Mouse (Mus musculus) forebrain, embryonic 12.5 days (tissue): ENCODE data around the gene Ulk4. TPM values are rescaled to one million over a fixed set of nuclear protein-coding genes. Genes with fewer than 3 reads are reported as not detected.

Experiments used
- ATAC-seq: fragments of 200-750 bp; cut with Nextera tagmentation; 2 replicates; pipeline ENCODE4 v1.8.0; 2017; ENCODE audit warnings: moderate TSS enrichment; ENCODE audit not compliant: low FRiP score
- H3K27ac ChIP-seq: fragments of 300-500 bp; sonication (generic); 2 replicates; pipeline ENCODE4 v1.5.1; 2016; ENCODE audit warnings: mild to moderate bottlenecking
- H3K27me3 ChIP-seq: fragments of 300-500 bp; sonication (generic); 2 replicates; pipeline ENCODE4 v1.6.1; 2016; ENCODE audit warnings: mild to moderate bottlenecking
- H3K36me3 ChIP-seq: fragments of 300-500 bp; sonication (generic); replicated peaks from 2 replicates; pipeline ENCODE4 v1.6.1; 2016; ENCODE audit warnings: mild to moderate bottlenecking
- H3K4me1 ChIP-seq: fragments of 300-500 bp; sonication (generic); 2 replicates; pipeline ENCODE4 v1.6.1; 2016
- H3K4me2 ChIP-seq: fragments of 300-500 bp; sonication (generic); 2 replicates; pipeline ENCODE4 v1.6.1; 2016; ENCODE audit warnings: mild to moderate bottlenecking, moderate library complexity
- H3K4me3 ChIP-seq: fragments of 300-500 bp; sonication (generic); replicated peaks from 2 replicates; pipeline ENCODE4 v1.5.1; 2016; ENCODE audit warnings: mild to moderate bottlenecking
- H3K9ac ChIP-seq: fragments of 300-500 bp; sonication (generic); 2 replicates; pipeline ENCODE4 v1.6.1; 2016; ENCODE audit warnings: mild to moderate bottlenecking
- H3K9me3 ChIP-seq: fragments of 300-500 bp; sonication (generic); 2 replicates; pipeline ENCODE4 v1.6.1; 2016
- WGBS: fragments of 180-500 bp; shearing (Covaris S2); methylation state at CpG from one replicate; pipeline ENCODE4 v1.1.7; 2016; 5-methylcytosine and 5-hydroxymethylcytosine counted together
- polyA plus RNA-seq: library from polyadenylated mRNA; unstranded; fragments of >200 nt; fragmentation: Nextera tagmentation; extraction: Ambion mirVana; gene quantifications from 2 replicates; pipeline ENCODE4 v1.2.1, GENCODE M21; 2016

Gene Ulk4
- polyA plus RNA-seq, 1 experiment from 2014 or later: 179 TPM

DNA sequence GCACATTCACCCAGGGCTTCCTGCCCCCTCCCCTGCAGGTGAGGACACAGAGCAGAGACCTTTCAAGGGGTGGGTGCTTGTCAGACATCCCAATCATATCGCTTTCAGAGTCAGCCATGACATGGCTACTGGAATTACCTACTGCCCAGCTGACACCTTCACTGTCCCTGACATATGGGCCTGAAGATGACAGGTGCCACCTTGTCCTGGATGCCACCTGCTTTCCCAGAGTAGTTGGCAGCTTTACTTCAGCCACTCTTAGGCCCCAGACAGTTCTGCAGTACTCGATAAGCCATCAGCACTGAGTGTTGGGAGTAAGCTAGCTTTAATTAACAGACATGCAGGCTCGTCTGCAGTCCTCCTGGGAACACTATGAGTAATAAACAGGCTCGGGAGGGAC is 234.0 kb downstream of the Ulk4 start:
- H3K4me3 ChIP-seq: no peak overlapping the region
- H3K4me1 ChIP-seq: peaks cover 14% of the 10 kb centered on the region
- H3K4me2 ChIP-seq: no peak overlapping the region
- 83% methylated on average over 4 of the region's 4 CpGs for WGBS
- H3K27me3 ChIP-seq: no peaks in the 10 kb centered on the region
- no peaks in the 10 kb centered on the region for H3K36me3 ChIP-seq
- ATAC-seq: no peak
- no peaks in the 10 kb centered on the region for H3K9me3 ChIP-seq
- no peak overlapping the region for H3K9ac ChIP-seq
- no peak overlapping the region for H3K27ac ChIP-seq

DNA sequence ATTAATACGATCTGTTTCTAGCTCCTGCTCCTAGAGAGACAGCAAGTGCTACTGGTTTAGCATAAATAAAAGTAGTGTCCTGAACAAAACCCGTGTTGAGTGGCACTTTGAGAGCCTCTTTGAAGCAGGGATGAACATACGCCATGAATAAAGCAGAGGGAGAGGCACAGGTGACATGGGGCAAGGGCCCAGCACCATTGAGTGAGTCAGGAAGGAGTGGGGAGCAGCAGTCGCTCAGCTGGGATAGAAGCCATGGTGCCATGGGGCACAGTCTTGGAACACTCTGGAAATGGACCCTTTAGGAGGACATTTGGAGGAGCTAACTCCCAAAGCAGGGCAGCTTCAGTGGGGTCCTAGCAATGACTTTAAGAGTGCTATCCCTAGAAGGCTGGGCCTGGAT is 238.6 kb downstream of the Ulk4 start:
- Histone ChIP-seq H3K27ac (peak overlapping the region; percentile 68), H3K27me3 (0 out of 2 replicates have a peak, but pooled peaks cover 3% of the 10 kb centered on the region), H3K4me3 (no peak overlapping the region), H3K36me3 (no peaks in the 10 kb centered on the region), H3K4me2 (no peak overlapping the region), H3K9me3 (no peaks in the 10 kb centered on the region), H3K4me1 (peaks cover 31% of the 10 kb centered on the region), H3K9ac (no peak overlapping the region)
- WGBS: 38% methylated on average over 4 of the region's 4 CpGs
- ATAC-seq: 0 out of 2 replicates have a peak, but pooled peaks have one; percentile 39

DNA sequence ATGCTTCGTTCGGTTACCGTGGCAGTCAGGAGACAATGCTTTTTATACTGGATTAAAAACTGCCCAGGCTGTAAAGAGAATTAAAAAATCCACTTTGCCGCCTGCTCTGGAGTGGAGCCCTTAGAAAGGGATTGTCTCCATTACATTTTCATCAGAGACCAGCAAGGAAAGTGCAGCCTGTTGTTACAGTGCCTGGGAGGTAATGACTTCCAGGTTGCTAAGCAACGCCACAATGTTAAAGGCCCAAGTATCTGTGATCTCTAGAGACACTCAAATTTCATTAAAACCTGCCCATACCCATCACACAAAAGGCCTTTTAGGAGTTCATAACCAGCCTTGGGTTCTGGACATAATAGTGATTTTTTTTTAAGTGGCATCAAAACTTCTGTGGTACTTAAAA is 239.0 kb downstream of the Ulk4 start:
- H3K4me1 ChIP-seq: peaks cover 31% of the 10 kb centered on the region
- H3K4me3 ChIP-seq: no peak overlapping the region
- 0 out of 2 replicates have a peak, but pooled peaks cover 3% of the 10 kb centered on the region for H3K27me3 ChIP-seq
- H3K9ac ChIP-seq: no peak overlapping the region
- peak; percentile 76 for ATAC-seq
- peak overlapping the region; percentile 68 for H3K27ac ChIP-seq
- no peaks in the 10 kb centered on the region for H3K36me3 ChIP-seq
- WGBS: 21% methylated on average over 5 of the region's 5 CpGs
- no peaks in the 10 kb centered on the region for H3K9me3 ChIP-seq
- no peak overlapping the region for H3K4me2 ChIP-seq

DNA sequence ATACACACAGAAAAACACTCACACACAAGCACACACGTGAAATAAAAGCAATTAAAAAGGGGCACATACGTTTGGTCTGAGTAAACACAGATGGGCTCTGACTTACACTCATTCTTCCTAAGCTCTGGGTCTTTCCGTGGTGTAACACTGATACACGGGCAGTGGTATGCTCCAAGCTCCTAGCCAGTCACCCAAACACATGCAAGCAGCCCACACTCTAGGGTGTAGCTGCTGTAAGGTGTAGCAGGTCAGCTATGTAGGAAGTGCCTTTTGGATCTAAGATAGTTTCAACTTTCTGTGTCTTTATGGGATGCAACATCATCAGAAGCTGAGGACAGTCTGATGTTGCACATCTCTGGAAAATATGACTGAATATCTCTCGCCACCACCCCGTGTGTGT is 241.7 kb downstream of the Ulk4 start:
- H3K27ac ChIP-seq: no peak overlapping the region
- H3K36me3 ChIP-seq: no peaks in the 10 kb centered on the region
- H3K27me3 ChIP-seq: 0 out of 2 replicates have a peak, but pooled peaks cover 3% of the 10 kb centered on the region
- peaks cover 50% of the 10 kb centered on the region for H3K4me1 ChIP-seq
- H3K9ac ChIP-seq: no peak overlapping the region
- no peak overlapping the region for H3K4me2 ChIP-seq
- H3K9me3 ChIP-seq: no peaks in the 10 kb centered on the region
- no peak overlapping the region for H3K4me3 ChIP-seq
- no peak for ATAC-seq
- 72% methylated on average over 6 of the region's 6 CpGs for WGBS

DNA sequence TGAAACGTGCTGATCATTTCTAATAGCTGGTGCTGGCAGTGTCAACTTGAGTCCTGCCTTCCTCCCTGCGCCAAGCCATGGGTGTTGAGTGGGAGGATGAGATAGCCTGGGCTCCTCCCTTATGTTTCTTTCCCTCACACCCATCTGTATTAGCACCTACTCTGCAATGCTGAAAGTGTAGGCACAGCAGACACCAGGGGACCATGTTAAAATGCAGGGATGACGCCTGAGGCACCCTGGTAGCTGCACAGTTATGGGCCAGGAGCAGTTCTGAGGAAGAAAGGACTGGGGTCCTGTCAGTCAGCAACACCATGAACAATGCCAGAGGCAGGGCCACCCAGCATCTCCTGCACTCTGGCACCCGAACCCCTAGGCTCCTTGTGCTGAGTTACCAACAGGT is 243.4 kb downstream of the Ulk4 start:
- H3K9ac ChIP-seq: no peak overlapping the region
- ATAC-seq: no peak
- H3K9me3 ChIP-seq: no peaks in the 10 kb centered on the region
- 77% methylated on average over 4 of the region's 4 CpGs for WGBS
- H3K27me3 ChIP-seq: 0 out of 2 replicates have a peak, but pooled peaks cover 3% of the 10 kb centered on the region
- peaks cover 50% of the 10 kb centered on the region for H3K4me1 ChIP-seq
- H3K36me3 ChIP-seq: no peaks in the 10 kb centered on the region
- no peak overlapping the region for H3K27ac ChIP-seq
- no peak overlapping the region for H3K4me3 ChIP-seq
- no peak overlapping the region for H3K4me2 ChIP-seq

DNA sequence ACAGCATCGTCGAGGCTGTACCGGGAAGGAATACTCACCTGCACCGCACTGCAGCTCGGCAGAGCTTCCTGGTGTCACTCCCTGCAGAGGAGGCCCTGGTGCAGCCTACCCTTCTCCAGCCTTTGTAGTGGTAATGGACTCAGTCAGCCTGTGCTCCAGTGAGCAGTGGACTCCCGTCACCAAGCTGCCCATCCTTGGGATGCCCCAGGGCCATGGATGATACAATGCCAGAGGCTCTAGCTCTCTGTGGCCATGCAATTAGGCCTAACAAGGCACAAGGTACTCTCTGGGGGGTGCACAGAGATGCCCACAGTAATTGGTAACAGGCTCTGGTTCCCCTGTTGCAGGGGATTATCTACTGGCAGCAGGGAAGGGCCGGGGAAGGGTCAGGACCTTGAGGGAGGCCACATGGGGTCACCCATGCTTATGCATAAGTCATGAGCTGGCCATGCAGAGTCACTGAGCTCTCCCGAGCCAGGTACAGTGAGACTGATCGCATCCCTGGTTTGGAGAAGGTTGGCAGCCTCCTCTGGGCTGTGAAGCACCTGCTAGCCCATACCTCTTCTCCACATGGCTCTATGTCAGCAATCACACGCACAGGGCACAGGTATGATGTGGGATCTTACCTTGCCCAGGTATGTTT is 244.6 kb downstream of the Ulk4 start:
- Histone ChIP-seq H3K27ac (no peak overlapping the region), H3K9ac (no peak overlapping the region)
- WGBS: 33% methylated on average over 10 of the region's 10 CpGs

DNA sequence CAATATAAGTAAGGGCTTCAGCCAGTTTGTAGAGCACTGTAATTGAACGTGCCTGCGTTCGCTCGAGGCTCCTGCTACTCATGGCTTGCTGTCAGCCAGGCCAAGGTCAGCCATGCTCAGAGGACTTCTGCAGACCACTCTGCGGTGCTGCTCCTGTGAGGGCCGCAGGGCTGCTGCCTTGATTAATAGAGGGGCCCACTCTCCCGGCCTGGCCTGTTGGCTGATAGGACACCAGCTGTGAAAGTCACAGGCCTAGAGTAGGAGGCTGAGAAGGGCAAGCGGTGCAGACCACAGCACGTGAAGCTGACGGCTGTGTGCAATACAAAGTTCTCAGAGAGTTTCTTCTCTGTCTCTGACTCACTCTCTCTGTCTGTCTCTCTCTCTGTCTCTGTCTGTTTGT is 246.0 kb downstream of the Ulk4 start:
- H3K27ac ChIP-seq: no peak overlapping the region
- H3K4me1 ChIP-seq: peaks cover 24% of the 10 kb centered on the region
- H3K4me2 ChIP-seq: no peak overlapping the region
- no peak overlapping the region for H3K9ac ChIP-seq
- no peaks in the 10 kb centered on the region for H3K9me3 ChIP-seq
- no peak for ATAC-seq
- 58% methylated on average over 10 of the region's 10 CpGs for WGBS
- H3K36me3 ChIP-seq: no peaks in the 10 kb centered on the region
- H3K4me3 ChIP-seq: no peak overlapping the region
- 0 out of 2 replicates have a peak, but pooled peaks cover 3% of the 10 kb centered on the region for H3K27me3 ChIP-seq

More for the DNA sequence above, 244.6 kb downstream of the Ulk4 start:
- H3K4me1 ChIP-seq: peaks cover 39% of the 10 kb centered on the region
- ATAC-seq: no peak
- 0 out of 2 replicates have a peak, but pooled peaks cover 3% of the 10 kb centered on the region for H3K27me3 ChIP-seq
- H3K36me3 ChIP-seq: no peaks in the 10 kb centered on the region
- H3K4me2 ChIP-seq: no peak overlapping the region
- no peak overlapping the region for H3K4me3 ChIP-seq
- no peaks in the 10 kb centered on the region for H3K9me3 ChIP-seq

DNA sequence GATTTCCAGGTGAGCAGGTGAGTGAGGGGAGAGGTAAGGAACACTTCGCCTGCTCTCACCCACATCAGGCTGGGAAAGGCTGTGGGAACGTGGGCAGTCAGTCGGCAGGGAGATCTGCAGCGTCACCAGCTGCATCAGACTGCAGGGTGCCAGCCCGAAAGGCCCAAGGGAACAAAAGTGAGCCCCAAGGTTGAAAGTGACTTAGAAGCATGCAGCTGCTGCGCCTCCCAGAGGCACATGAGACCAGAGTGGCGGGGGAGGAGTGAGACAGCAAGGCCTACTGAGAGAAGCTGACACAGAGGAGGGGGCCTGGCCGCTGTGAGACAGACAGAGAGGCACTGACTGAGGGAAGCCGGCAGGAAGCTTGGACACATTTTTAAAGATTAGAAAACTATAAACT is 247.2 kb downstream of the Ulk4 start:
- H3K4me1 ChIP-seq: peaks cover 23% of the 10 kb centered on the region
- H3K9me3 ChIP-seq: no peaks in the 10 kb centered on the region
- H3K27ac ChIP-seq: no peak overlapping the region
- H3K4me3 ChIP-seq: no peak overlapping the region
- H3K36me3 ChIP-seq: no peaks in the 10 kb centered on the region
- no peak overlapping the region for H3K9ac ChIP-seq
- 0 out of 2 replicates have a peak, but pooled peaks cover 3% of the 10 kb centered on the region for H3K27me3 ChIP-seq
- ATAC-seq: no peak
- no peak overlapping the region for H3K4me2 ChIP-seq
- WGBS: 34% methylated on average over 9 of the region's 9 CpGs

DNA sequence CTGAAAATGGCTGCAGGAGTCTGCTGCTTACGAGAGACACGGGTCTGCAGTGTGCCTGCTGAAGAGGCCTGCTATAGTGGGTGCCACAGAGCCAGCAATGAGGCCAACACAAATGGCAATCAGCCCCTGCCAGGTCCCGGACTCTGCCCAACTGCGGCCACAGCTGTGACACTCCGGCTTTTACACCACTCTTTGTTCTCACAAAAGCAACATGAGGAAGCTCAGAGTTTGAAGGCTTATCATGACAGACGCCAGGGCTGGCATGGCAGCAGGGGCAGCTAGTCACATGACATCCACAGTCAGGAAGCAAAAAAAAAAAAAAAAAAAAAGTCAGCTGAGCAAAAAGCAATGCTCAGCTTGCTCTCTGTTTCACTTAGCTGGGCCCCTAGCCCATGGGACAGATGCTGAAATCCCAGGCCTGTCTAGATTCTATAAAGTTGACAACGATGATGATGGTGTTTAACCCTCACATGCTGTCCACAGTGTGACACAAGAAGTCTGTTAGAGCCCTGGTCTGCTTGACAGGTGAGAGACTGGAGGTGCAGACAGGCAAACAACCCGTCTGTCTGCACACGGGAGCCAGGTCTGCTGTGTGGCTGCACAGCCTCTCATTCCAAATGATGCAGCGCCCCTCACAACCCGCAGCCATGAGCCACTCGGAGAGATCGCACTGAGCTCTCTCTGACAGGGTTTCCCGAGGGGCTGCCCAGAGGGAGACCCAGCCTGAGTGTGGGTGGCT is 253.3 kb downstream of the Ulk4 start:
- Histone ChIP-seq H3K4me2 (no peak overlapping the region), H3K4me1 (0 out of 2 replicates have a peak, but pooled peaks cover 5% of the 10 kb centered on the region), H3K36me3 (no peaks in the 10 kb centered on the region), H3K9ac (no peak overlapping the region), H3K9me3 (0 out of 2 replicates have a peak, but pooled peaks cover 3% of the 10 kb centered on the region), H3K27ac (no peak overlapping the region), H3K27me3 (no peaks in the 10 kb centered on the region), H3K4me3 (no peak overlapping the region)
- ATAC-seq: no peak
- 87% methylated on average over 14 of the region's 14 CpGs for WGBS

DNA sequence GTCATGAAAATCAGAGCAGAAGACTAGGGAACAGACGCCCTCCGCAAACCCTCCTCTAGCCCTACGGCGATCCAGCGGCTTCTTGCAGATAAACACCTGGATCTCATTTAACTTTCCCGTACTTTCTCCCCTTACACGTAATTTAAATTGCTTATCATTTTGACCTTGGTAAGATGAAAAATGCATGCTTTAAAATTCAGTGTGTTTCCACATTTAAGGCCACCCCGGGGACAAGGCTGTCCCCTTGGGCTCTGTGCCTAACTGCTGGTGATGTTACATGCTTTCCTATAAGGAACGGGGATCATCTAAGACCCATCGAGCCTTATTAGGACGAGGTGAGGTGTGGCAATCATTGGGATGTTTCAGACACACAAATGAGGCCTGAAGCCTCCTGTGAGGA is 256.6 kb downstream of the Ulk4 start:
- no peak for ATAC-seq
- H3K4me1 ChIP-seq: peaks cover 13% of the 10 kb centered on the region
- no peaks in the 10 kb centered on the region for H3K27me3 ChIP-seq
- no peaks in the 10 kb centered on the region for H3K36me3 ChIP-seq
- H3K9ac ChIP-seq: no peak overlapping the region
- H3K27ac ChIP-seq: no peak overlapping the region
- WGBS: 85% methylated on average over 11 of the region's 11 CpGs
- no peak overlapping the region for H3K4me3 ChIP-seq
- H3K4me2 ChIP-seq: no peak overlapping the region
- H3K9me3 ChIP-seq: 0 out of 2 replicates have a peak, but pooled peaks cover 3% of the 10 kb centered on the region

DNA sequence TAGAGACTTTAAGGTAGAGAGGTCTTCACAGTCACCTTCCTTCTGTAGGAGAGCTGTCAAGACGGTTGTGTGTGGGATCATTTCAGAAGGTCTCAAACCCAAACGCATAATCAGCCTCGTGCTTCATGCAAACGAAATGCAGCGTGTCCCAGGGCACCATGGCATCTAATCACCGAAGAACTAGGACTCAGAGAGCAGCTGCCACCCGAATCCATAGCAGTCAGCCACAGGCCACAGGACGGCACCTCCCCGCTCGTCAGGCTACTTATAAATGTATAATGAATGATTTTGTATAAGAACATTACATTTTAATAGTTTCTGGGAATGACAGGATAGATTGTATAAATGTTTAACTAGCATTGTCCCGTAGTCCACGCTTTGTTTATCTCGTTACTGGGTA is 257.1 kb downstream of the Ulk4 start:
- no peak overlapping the region for H3K4me3 ChIP-seq

DNA sequence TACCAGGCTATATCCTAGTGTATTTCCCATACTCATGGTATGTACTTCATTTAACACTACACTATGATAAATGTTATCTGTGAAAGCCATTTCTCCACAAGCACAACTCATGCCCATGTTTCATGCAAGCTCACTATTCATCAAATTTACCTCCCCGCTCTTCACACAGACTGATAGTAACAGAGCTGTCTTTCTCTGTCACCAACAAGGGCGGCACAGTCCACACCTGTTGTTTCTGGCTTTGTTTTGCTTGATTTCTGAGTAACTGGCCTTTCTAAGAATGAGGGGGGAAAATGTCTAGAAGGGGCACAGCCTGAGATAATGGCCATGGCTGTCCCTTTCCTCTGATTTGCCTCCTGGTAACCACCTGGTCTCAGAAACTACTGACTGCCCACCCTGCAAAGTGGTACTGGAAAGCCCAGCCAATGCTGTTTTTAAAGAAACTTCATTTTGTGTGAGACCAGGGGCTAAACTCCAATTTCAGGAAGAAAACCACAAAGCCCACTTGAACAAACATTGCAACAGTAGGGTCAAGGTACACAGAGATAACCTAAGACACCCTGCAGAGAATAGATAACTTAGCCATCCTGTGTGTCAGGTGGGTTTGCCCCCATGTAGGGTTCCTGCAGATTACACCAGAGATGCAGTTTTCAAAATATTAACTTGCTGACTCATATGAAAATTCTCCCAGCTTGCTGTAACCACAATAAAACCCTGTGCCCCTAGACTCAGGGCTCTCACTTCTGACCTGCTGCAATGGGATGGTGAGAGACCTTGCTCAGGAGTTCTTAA is 258.3 kb downstream of the Ulk4 start:
- H3K9ac ChIP-seq: no peak overlapping the region
- WGBS: 91% methylated on average over 2 of the region's 2 CpGs

More for the DNA sequence above, 257.1 kb downstream of the Ulk4 start:
- no peaks in the 10 kb centered on the region for H3K36me3 ChIP-seq
- no peak overlapping the region for H3K4me2 ChIP-seq
- H3K27ac ChIP-seq: no peak overlapping the region
- peaks cover 15% of the 10 kb centered on the region for H3K4me1 ChIP-seq
- no peak overlapping the region for H3K9ac ChIP-seq
- 86% methylated on average over 13 of the region's 13 CpGs for WGBS
- no peak for ATAC-seq
- no peaks in the 10 kb centered on the region for H3K27me3 ChIP-seq
- H3K9me3 ChIP-seq: 0 out of 2 replicates have a peak, but pooled peaks cover 3% of the 10 kb centered on the region

More for the DNA sequence above, 258.3 kb downstream of the Ulk4 start:
- Histone ChIP-seq H3K27me3 (no peaks in the 10 kb centered on the region), H3K4me2 (no peak overlapping the region), H3K9me3 (no peaks in the 10 kb centered on the region), H3K36me3 (no peaks in the 10 kb centered on the region), H3K4me1 (peaks cover 15% of the 10 kb centered on the region), H3K27ac (no peak overlapping the region), H3K4me3 (no peak overlapping the region)
- no peak for ATAC-seq
